Mouse (Mus musculus): ENCODE results near the gene Hmg20b. TPM values are rescaled to one million over a fixed set of nuclear protein-coding genes. Genes with fewer than 3 reads are reported as not detected.

Gene Hmg20b
- total RNA-seq, 2 experiments from 2014 or later = 22.9 to 28.2 TPM

DNA sequence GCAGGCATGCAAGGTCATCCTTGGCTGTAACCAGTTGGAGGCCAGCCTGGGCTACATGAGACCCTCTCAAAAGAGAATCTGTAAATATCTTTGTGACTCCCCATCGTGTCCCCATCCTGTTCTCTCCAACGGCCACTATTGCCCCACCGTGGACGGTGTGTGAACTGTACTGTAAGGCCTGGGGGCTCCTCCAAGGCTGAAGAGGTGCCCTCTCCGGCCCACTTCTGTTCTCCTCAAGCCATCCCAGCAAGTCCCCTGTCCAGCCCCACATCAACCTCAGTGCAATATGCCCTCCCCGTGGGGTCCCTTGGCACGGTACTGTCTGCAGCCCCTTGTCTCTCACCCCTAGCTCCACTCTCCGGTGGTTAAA, 31.0 kb downstream of the Hmg20b start:
- intact Hi-C loops (cut with DNase I) = loop anchor here (2.0 kb wide), 1 partner anchor 27 kb away; the partner anchor contains the start of gene Pip5k1c
- Histone ChIP-seq H3K4me3 (peak overlapping the region; percentile 98), H3K27ac (peak overlapping the region; percentile 98)
- DNase-seq = no peak
- peak; percentile 34; the same call in 1 of the 2 replicates for TF ChIP-seq CTCF (IDR thresholded peaks at IDR 0.05)

DNA sequence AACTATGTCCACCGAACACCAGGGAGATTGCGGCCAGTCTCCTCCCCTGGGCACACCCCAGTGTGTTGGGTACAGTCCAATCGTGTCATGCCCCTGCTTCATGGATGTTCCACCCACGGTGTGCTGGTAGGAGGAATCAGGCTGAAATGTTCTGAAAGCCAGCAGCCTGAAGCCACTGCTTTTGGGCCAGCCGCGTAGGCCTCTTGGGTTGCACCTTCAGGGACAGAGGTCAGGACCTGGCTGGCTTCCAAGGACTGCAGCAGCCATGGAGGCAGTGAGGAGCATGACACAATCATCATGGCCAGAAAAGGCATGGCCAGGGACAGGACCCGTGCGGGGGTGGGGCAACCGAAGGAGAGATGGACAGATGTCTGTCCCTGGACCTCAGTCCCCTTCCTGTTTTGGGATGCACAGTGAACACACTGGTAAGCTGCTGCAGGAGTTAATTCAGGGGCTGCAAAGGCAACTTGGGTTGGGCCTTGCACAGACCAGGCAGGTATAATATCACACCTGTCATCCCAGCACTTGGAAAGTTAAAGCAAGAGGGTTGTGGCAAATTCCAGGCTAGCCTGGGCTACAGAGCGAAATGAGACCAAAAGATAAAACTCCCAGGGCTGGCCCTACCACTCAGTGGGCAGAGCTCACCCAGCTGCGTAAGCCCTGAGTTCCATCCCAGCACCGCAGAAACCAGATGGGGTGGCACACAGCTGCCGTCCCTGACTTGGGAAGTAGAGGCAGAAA, 31.5 kb downstream of the Hmg20b start:
- intact Hi-C loops (cut with DNase I) = loop anchor here (2.0 kb wide), 1 partner anchor 26 kb away; the partner anchor contains the start of gene Pip5k1c
- peak; percentile 78 for DNase-seq
- TF ChIP-seq CTCF (IDR thresholded peaks at IDR 0.05) = no peak
- H3K27ac ChIP-seq = peak overlapping the region; percentile 98
- H3K4me3 ChIP-seq = peak overlapping the region; percentile 98

DNA sequence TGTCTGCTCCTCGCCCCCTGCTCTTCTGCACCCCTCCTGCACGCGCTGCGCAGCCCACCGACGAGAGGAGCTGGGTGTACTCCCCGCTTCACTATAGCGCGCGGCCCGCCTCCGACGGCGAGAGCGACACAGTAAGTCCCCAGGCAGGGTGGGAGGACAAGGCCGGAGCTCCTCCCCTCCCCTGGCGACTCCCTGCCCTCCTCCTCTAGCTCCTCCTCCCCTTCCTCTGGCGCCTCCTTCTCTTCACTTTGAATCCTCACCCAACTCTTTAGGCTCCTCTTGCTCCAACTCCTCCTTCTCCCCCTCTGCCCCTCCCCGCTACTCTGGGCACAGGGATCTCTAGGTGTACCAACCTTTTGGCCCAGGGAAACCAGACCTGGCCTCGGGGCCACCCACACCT, 33.0 kb downstream of the Hmg20b start:
- intact Hi-C loops (cut with DNase I) = no loop called here
- H3K27ac ChIP-seq = peak overlapping the region; percentile 24; the same call in 1 of the 2 replicates
- peak overlapping the region; percentile 33 for H3K4me3 ChIP-seq
- TF ChIP-seq CTCF (IDR thresholded peaks at IDR 0.05) = no peak
- DNase-seq = no peak

DNA sequence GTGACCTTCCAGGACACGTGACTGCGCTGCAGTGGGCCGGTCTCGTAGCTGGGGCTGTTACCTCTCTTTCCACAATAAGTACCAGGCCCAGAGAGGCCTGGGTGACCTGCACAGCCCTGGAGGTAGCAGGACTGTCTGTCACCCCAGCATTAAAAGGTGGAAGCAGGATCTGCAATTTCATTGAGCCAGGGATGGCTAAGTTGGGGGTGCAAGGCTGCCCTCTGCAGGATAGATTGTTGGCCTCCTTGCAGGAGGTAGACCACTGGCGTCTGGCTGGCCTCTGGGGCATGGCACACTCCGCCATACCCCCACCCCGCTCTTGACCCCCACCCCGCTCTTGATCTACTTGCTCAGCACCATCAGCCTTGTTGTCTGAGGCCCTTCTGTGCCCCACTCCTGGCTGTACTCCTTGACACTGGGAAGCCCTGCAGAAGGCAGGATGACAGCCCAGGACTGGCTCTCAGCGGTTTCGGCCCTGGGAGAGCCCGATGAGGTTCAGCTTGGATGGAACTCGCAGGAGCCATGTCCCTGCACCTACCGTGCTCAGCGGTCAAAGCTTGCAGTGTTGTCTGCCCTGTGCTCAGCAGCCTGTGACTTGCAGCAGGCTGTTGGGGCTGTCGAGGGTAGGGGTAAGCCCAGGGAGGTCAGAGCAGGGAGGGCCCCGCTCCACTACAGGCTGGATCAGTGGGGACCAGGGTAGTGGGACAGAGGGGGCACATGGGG, 33.8 kb downstream of the Hmg20b start:
- DNase-seq = no peak
- Histone ChIP-seq H3K27ac (no peak overlapping the region), H3K4me3 (no peak overlapping the region; the same call in 1 of the 2 replicates)
- TF ChIP-seq CTCF (IDR thresholded peaks at IDR 0.05) = peak; percentile 51
- intact Hi-C loops (cut with DNase I) = no loop called here

DNA sequence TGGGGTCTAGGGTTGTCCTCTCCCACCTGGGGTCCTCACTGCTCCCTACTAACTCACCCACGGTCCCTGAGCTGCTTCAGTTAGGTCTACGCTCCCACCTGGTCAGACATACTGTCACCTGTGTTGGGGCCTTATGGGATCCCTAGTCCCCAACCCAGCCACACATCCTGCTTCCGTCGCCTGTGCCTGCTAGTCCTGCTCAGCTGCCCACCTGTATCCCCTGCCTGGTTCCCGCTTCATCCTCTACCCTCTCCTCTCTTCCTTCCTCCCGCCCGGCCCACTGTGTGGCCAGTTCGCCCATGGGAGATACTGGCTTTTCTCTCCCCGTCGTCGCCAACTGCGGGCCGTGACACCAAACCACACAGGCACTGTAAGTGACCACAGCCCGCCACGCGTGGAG, 34.7 kb downstream of the Hmg20b start:
- no peak for DNase-seq
- Histone ChIP-seq H3K27ac (no peak overlapping the region), H3K4me3 (no peak overlapping the region)
- TF ChIP-seq CTCF (IDR thresholded peaks at IDR 0.05) = no peak
- intact Hi-C loops (cut with DNase I) = no loop called here

DNA sequence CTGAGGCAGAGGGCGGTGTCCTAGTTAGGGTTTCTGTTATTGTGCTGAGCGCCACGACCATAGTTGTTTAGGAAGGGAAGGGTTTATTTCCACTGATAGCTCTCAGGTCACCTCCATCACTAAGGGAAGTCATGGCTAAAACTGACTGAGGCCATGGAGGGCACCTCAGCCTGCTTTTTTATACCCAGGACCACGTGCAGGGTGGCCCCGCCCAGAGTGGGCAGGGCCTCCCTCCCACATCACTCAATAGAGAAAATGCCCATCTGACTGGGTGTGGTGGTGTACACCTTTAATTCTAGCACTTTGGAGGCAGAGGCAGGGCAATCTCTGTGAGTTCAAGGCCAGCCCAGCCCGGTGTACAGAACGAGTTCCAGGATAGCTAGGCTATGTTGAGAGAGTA, 36.1 kb downstream of the Hmg20b start:
- no peak for TF ChIP-seq CTCF (IDR thresholded peaks at IDR 0.05)
- DNase-seq = no peak
- no peak overlapping the region for H3K27ac ChIP-seq
- no peak overlapping the region for H3K4me3 ChIP-seq
- intact Hi-C loops (cut with DNase I) = no loop called here

DNA sequence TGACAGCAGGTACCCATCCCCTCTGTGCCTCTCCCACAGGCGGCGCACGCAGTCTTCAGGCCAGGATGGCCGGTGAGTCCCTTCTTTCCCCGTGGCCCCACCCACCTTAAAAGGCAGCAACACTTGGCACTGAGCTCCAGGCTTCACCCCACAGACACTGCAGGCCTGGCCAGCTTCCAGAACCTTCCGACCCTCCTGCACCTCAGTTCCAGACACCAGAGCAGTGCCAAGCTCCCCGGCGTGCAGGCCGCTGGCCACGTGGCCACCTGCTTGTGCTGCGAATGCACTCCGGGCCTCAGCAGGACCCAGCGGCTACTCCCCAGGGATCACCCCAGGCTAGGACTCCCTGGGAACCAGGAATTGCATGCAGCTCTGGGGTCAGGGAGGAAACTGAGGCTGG, 36.7 kb downstream of the Hmg20b start:
- Histone ChIP-seq H3K4me3 (no peak overlapping the region), H3K27ac (no peak overlapping the region)
- intact Hi-C loops (cut with DNase I) = no loop called here
- TF ChIP-seq CTCF (IDR thresholded peaks at IDR 0.05) = no peak
- DNase-seq = no peak

DNA sequence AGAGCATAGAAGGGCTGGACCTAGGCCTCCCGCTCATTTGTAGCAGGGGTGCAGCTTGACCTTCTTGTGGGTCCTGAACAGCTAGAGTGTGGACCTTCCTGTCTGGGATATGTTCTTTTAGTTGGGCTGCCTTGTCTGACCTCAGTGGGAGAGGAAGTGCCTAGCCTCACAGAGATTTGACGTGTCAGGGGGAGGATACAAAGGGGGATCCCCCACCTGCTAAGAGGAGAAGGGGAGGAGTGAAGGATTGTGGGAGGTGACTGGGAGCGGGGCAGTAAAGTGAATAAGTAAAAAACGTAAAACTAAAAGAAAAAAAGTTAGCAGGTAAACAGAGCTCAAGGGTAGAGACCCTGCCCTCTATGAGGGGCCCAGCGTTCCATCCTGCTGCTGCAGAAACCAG, 40.7 kb downstream of the Hmg20b start:
- H3K27ac ChIP-seq = no peak overlapping the region
- DNase-seq = no peak
- intact Hi-C loops (cut with DNase I) = no loop called here
- H3K4me3 ChIP-seq = no peak overlapping the region
- no peak for TF ChIP-seq CTCF (IDR thresholded peaks at IDR 0.05)

DNA sequence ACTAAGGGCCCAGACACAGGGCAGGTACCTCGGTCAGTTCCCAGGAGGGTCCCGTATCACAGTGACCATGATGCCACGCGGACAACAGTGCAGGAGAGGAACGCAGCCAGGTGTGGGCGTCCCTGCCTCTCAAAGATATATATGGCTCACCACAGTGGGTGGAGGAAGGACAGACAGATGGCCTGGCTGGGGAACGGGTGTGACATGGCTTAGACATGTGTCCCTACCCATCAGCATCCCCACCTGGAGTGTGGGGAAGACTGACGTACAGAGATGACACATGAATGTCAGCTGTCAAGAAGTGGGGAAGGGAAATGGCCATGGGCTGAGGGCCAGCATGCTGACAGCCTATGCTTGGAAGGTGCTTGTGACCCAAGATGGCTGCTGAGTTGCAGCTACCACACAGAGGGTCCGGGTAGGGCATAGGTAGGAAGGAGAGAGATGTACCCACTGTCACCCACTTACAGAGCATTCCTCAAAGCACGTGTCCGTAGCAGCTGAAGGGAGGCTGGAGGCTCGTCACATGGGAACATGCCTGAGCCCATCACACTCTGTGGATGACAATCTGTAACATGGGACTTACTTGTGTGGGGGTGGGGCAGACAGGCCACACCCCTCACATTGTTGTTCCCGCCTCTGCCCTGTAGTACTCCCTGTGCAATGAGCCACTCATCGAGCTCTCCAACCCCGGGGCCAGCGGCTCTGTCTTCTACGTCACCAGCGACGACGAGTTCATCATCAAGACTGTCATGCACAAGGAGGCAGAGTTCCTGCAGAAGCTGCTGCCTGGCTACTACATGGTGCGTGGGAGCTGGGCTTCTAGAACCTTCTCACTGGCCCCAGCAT, 43.2 kb downstream of the Hmg20b start:
- DNase-seq = no peak
- Histone ChIP-seq H3K27ac (no peak overlapping the region), H3K4me3 (no peak overlapping the region)
- intact Hi-C loops (cut with DNase I) = no loop called here
- no peak for TF ChIP-seq CTCF (IDR thresholded peaks at IDR 0.05)

DNA sequence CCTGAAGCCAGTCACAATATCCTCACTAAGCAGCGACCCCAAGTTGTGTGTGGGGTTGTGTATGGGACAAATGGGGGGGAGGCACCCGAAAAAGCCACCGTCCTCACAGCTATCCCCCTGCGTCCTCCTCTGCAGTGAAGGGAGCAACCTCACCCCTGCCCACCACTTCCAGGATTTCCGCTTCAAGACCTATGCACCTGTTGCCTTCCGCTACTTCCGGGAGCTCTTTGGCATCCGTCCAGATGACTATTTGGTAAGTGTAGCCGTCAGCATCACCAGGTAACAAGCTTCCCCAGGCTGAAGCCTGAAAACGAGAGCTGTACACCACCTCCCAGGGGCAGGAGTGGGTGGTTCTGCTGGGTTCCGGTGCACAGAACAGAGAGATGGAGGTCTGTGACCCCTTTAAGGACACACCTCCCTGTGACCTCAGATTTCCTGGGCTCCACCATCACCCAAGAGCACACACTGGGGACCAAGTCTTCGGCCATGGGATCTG, 44.1 kb downstream of the Hmg20b start:
- no peak for DNase-seq
- Histone ChIP-seq H3K27ac (no peak overlapping the region), H3K4me3 (no peak overlapping the region)
- intact Hi-C loops (cut with DNase I) = no loop called here
- no peak for TF ChIP-seq CTCF (IDR thresholded peaks at IDR 0.05)

DNA sequence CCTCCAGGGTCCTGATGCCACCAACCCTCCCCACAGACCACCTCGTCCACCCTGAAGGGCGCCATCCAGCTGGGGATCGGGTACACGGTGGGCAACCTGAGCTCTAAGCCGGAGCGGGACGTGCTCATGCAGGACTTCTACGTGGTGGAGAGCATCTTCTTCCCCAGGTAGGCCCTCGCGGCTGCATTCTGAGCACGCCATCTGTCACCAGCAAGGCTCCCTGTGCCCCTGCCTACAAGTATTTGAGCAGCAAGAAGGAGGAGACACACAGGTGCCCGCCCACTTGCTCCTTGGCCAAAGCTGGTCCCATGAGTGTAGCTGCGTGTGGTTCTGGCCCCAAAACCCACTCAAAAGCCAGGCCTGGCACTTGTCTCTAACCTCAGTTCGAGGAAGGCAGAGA, 44.6 kb downstream of the Hmg20b start:
- Histone ChIP-seq H3K27ac (no peak overlapping the region), H3K4me3 (no peak overlapping the region)
- no peak for DNase-seq
- no peak for TF ChIP-seq CTCF (IDR thresholded peaks at IDR 0.05)
- intact Hi-C loops (cut with DNase I) = loop anchor here (2.0 kb wide), 1 partner anchor 17 kb away; no protein-coding TSS in a partner anchor

DNA sequence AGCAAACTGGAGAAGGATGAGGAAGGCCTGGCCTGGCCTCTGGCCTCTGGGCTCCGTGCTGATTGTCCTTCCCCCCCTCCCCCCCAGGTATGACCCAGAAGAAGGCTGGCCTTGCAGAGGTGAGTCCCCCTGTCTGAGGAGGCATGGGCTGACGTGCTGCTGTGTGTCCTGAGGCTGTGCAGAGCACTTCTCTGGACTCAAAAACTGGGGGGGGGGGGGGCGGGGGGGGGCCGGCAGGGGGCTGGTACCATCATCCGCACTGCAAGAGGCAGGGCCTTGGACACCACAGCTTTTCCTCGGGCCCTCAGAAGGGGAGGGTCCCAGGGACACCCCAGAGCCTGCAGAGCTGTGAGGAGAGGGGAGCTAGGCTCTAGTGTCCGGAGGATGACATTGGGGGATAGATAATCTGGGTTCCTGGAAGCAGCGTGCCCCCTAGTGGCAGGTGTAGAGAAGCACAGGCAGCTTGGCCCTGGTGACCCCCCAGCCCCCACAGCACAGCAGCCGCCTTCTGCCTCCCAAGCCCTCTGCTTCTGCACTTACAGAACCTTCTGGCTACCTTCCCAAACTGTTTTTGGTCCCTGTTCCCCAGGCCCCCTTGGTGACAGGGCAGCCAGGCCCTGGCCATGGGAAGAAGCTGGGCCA, 45.6 kb downstream of the Hmg20b start:
- H3K4me3 ChIP-seq = no peak overlapping the region
- no peak overlapping the region for H3K27ac ChIP-seq
- DNase-seq = peak; percentile 70
- peak; percentile 90 for TF ChIP-seq CTCF (IDR thresholded peaks at IDR 0.05)
- intact Hi-C loops (cut with DNase I) = loop anchor here (2.0 kb wide), 1 partner anchor 16 kb away; no protein-coding TSS in a partner anchor
